Comparison of ENCODE assay signal across 8 mouse cellular contexts in genomic region chr8:79638001-79638706, GRCm38 (mm10). TPM values are rescaled to one million over a fixed set of nuclear protein-coding genes. Genes with fewer than 3 reads are reported as not detected.
A peak's percentile ranks its signal among the peaks of the same experiment; 100 is the strongest.
DNase-seq lines count a peak whose midpoint lies in the region; ATAC-seq and TF ChIP-seq lines count a peak whose summit lies in the region.

No protein-coding gene starts in this region.

- peak; percentile 37 for DNase-seq in lung, postnatal 36 days
- DNase-seq in lung, postnatal 10 days, result no peak
- DNase-seq in cerebellum, adult 2 months, result peak; percentile 18 to 55
- DNase-seq in forebrain, postnatal 0 days, result no peak
- no peak for DNase-seq in gastrocnemius, postnatal 14 days
- no peak for DNase-seq in frontal cortex, postnatal 25 days (ENCODE audit: low spot score in 2 of 2)

- peaks cover 4% of the 10 kb centered on the region for H3K4me1 ChIP-seq in cerebellum, adult 2 months (ENCODE audit: control insufficient read depth, insufficient read depth, low read length)
- H3K4me1 ChIP-seq in forebrain, postnatal 0 days (ENCODE audit: insufficient read depth), result peaks cover 23% of the 10 kb centered on the region
- H3K4me1 ChIP-seq in limb, embryonic 15.5 days, result peaks cover 20% of the 10 kb centered on the region

- no peak for TF ChIP-seq CTCF in cerebellum, adult 2 months (IDR thresholded peaks at IDR 0.05; ENCODE audit: borderline replicate concordance, insufficient read depth, low read depth, low read length)
- no peak for TF ChIP-seq CTCF in forebrain, postnatal 0 days (IDR thresholded peaks at IDR 0.05; ENCODE audit: low read depth)

- 2% methylated on average over 11 of the region's 11 CpGs for WGBS in cerebellum, adult 2 months
- WGBS in forebrain, postnatal 0 days, result 5% methylated on average over 11 of the region's 11 CpGs
- 3% methylated on average over 11 of the region's 11 CpGs for WGBS in limb, embryonic 15.5 days

- no peak for TF ChIP-seq POLR2A in cerebellum, adult 2 months (IDR thresholded peaks at IDR 0.05; ENCODE audit: borderline replicate concordance, insufficient read depth, low read length)

- intact Hi-C loops in gastrocnemius, postnatal 14 days (cut with DNase I; ENCODE audit: low total_unique reads), result no loop called here

- peak overlapping the region; percentile 64 for H3K4me2 ChIP-seq in forebrain, postnatal 0 days (ENCODE audit: low read depth)
- H3K4me2 ChIP-seq in limb, embryonic 15.5 days, result peak overlapping the region; percentile 71

- peak overlapping the region; percentile 93 for H3K4me3 ChIP-seq in cerebellum, adult 2 months (replicated peaks; ENCODE audit: insufficient read depth, low read depth, low read length)
- peak overlapping the region; percentile 89 for H3K4me3 ChIP-seq in forebrain, postnatal 0 days (ENCODE audit: low read depth, low read length)
- H3K4me3 ChIP-seq in limb, embryonic 15.5 days, result peak overlapping the region; percentile 95

- peak overlapping the region; percentile 83; the same call in 1 of the 2 replicates for H3K27ac ChIP-seq in cerebellum, adult 2 months (ENCODE audit: insufficient read depth, low read length)
- H3K27ac ChIP-seq in forebrain, postnatal 0 days (ENCODE audit: low read depth, low read length), result peak overlapping the region; percentile 99
- no peak overlapping the region for H3K27ac ChIP-seq in limb, embryonic 15.5 days

- H3K9me3 ChIP-seq in forebrain, postnatal 0 days (ENCODE audit: low read length), result no peaks in the 10 kb centered on the region
- H3K9me3 ChIP-seq in limb, embryonic 15.5 days, result no peaks in the 10 kb centered on the region

- H3K27me3 ChIP-seq in cerebellum, adult 2 months (ENCODE audit: control insufficient read depth, insufficient read depth, low read length), result no peaks in the 10 kb centered on the region
- H3K27me3 ChIP-seq in forebrain, postnatal 0 days (ENCODE audit: insufficient read depth, low read length), result no peaks in the 10 kb centered on the region
- no peaks in the 10 kb centered on the region for H3K27me3 ChIP-seq in limb, embryonic 15.5 days

- no peak for ATAC-seq in forebrain, postnatal 0 days
- ATAC-seq in limb, embryonic 15.5 days (ENCODE audit: insufficient number of reproducible peaks, low FRiP score, low TSS enrichment, low read depth), result no peak
- no peak for ATAC-seq in activated CD4-positive, CD25-positive, alpha-beta regulatory T cell, adult 4 months

- H3K36me3 ChIP-seq in forebrain, postnatal 0 days (ENCODE audit: insufficient read depth), result no peaks in the 10 kb centered on the region
- no peaks in the 10 kb centered on the region for H3K36me3 ChIP-seq in limb, embryonic 15.5 days

- peak overlapping the region; percentile 94 for H3K9ac ChIP-seq in forebrain, postnatal 0 days
- H3K9ac ChIP-seq in limb, embryonic 15.5 days, result peak overlapping the region; percentile 66

RNA-seq across cellular contexts. Expression of gene Otud4, which starts 1.3 kb away (rescaled TPM):
- polyA plus RNA-seq in cerebellum, adult 2 months (2012; rRNA removed), result 23.6 and 25.0 TPM in 2 replicates
- 30.4 and 37.6 TPM in 2 replicates for total RNA-seq in forebrain, postnatal 0 days (2014; rRNA removed)
- 4.5 and 6.3 TPM in 2 replicates for polyA plus RNA-seq in forebrain, postnatal 0 days (2015; fragmentation: Nextera tagmentation; extraction: Ambion mirVana)
- 9.5 and 11.8 TPM in 2 replicates for polyA plus RNA-seq in limb, embryonic 15.5 days (2015; fragmentation: Nextera tagmentation; extraction: Ambion mirVana)
- total RNA-seq in gastrocnemius, postnatal 14 days (2021), result 10 to 100 TPM; 46.7 to 49.3 TPM
- polyA plus RNA-seq in activated CD4-positive, CD25-positive, alpha-beta regulatory T cell, adult 4 months (2017; shearing (Covaris generic)), result 10 to 100 TPM; 13.1 to 20.5 TPM

Comparison
In these comparisons a context has a peak if more than half of its experiments do, and no peak if none do; other contexts are left out.
1. DNase-seq: peak in lung, postnatal 36 days (single experiment) and cerebellum, adult 2 months (2 of 2); none in lung, postnatal 10 days (single experiment), forebrain, postnatal 0 days (single experiment), gastrocnemius, postnatal 14 days (single experiment) and frontal cortex, postnatal 25 days (0 of 2).
2. Peak in every context shown above with its lines, with median percentiles within 50 percentile points of each other: H3K4me3 ChIP-seq.